Mouse (Mus musculus): Measurements from ENCODE around the gene Slc12a6. TPM values are rescaled to one million over a fixed set of nuclear protein-coding genes. Genes with fewer than 3 reads are reported as not detected.

Gene Slc12a6
- total RNA-seq, 1 experiment, result 20.7 TPM

DNA sequence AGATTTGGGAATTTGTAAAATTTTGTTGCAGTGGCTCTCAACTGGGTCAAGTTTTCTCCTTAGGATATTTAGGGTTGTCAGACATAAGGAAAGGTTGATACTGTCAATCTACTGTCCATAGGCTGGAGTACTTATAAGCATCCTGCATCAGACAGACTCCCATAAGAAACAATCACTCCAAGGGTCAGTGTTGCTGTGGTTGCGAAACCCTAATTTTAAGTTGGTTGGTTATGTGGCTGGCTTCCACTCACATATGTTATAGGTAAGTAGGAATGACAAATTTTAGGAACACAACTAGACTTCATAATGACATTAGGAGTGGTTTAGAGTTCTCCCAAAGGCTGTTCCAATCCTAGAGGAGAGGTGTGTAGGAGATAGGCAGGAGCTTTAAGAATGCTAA lies 115.6 kb downstream of the Slc12a6 start:
- in situ Hi-C loops (cut with MboI; ENCODE audit: low sequenced_read_pairs in 2 of 2, unreplicated experiment in 2 of 2), result no loop called here
- Histone ChIP-seq H3K9ac (ENCODE audit: insufficient read depth, low read depth, low read length, poor library complexity, severe bottlenecking) (no peak overlapping the region), H3K36me3 (ENCODE audit: control insufficient read depth, insufficient read depth, low read length, poor library complexity, severe bottlenecking) (no peaks in the 10 kb centered on the region), H3K27ac (ENCODE audit: insufficient read depth, low read depth, low read length, poor library complexity, severe bottlenecking) (no peak overlapping the region), H3K4me3 (ENCODE audit: insufficient read depth in 1 of 2, low read depth in 1 of 2, low read length in 2 of 2, poor library complexity in 1 of 2, severe bottlenecking in 1 of 2) (no peak overlapping the region), H3K4me1 (ENCODE audit: control insufficient read depth in 2 of 2, insufficient read depth in 2 of 2, low read length in 2 of 2, poor library complexity in 1 of 2) (peaks cover 0 to 4% of the 10 kb centered on the region in 2 experiments; a peak in 2 of 4 replicates), H3K9me3 (ENCODE audit: control insufficient read depth, insufficient read depth, low read depth, low read length) (no peaks in the 10 kb centered on the region)
- no peak for TF ChIP-seq MAFK (IDR thresholded peaks at IDR 0.05; ENCODE audit: insufficient read depth, low read depth, low read length)
- DNase-seq (ENCODE audit: low read depth, low spot score), result no peak

DNA sequence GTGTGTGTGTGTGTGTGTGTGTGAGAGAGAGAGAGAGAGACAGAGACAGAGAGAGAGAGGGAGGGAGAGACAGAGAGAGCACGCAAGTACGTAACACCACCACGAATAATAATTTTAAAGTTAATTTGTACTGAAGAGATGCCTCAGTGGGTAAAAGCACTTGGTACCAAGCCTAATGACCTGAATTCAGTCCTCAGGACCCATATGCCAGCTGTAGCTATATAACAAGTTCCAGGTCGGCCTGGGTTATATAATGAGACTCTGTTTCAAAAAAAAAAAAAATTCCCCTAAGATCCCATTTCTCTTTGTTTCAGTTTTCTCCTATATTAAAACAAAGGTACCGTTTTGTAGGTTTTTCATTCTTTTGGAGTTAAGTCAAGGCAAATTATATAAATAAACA lies 125.2 kb downstream of the Slc12a6 start:
- Histone ChIP-seq H3K4me3 (ENCODE audit: insufficient read depth in 1 of 2, low read depth in 1 of 2, low read length in 2 of 2, poor library complexity in 1 of 2, severe bottlenecking in 1 of 2) (no peak overlapping the region), H3K27ac (ENCODE audit: insufficient read depth, low read depth, low read length, poor library complexity, severe bottlenecking) (no peak overlapping the region), H3K36me3 (ENCODE audit: control insufficient read depth, insufficient read depth, low read length, poor library complexity, severe bottlenecking) (no peaks in the 10 kb centered on the region), H3K4me1 (ENCODE audit: control insufficient read depth in 2 of 2, insufficient read depth in 2 of 2, low read length in 2 of 2, poor library complexity in 1 of 2) (peaks cover 1 to 5% of the 10 kb centered on the region in 2 experiments; a peak in 1 of 4 replicates), H3K9ac (ENCODE audit: insufficient read depth, low read depth, low read length, poor library complexity, severe bottlenecking) (no peak overlapping the region), H3K9me3 (ENCODE audit: control insufficient read depth, insufficient read depth, low read depth, low read length) (no peaks in the 10 kb centered on the region)
- no peak for DNase-seq (ENCODE audit: low read depth, low spot score)
- TF ChIP-seq CHD2 (IDR thresholded peaks at IDR 0.05; ENCODE audit: low read depth, low read length) (no peak), MAFK (IDR thresholded peaks at IDR 0.05; ENCODE audit: insufficient read depth, low read depth, low read length) (no peak), HCFC1 (IDR thresholded peaks at IDR 0.05; ENCODE audit: borderline replicate concordance, insufficient read depth, low read length) (no peak), ZNF384 (IDR thresholded peaks at IDR 0.05; ENCODE audit: low read depth, low read length) (no peak), ZC3H11A (IDR thresholded peaks at IDR 0.05; ENCODE audit: borderline replicate concordance, low read depth, low read length) (no peak)
- in situ Hi-C loops (cut with MboI; ENCODE audit: low sequenced_read_pairs in 2 of 2, unreplicated experiment in 2 of 2), result no loop called here

DNA sequence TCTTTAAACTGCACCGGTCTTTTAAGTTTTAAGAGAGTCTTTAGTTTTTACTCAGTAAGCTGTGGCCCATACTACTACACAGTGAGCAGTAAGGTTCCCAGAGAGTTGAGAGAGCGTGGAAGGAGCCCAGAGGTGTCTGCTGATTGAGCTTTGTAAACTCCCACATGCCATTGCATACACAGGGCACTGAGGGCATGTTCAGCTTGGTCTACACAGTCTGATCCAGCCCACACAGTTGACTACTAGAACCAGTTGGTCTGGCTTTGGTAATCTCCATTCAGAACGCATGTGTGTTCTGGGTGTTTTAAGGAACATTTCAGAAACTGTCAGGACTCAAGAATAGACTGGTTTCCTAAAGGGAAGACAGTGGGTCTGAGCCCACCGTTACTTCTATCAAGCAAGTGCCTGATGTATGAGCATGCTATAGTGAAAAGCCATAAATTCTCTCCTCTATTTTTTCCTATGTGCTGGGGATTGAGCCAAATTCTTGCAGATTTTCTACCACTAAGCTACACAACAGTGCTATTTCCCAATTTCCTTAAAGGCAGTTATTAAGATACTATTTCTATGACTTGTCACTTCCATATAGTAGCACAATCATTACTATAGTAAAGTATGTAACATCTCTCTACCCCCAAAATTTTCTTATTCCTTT lies 125.8 kb downstream of the Slc12a6 start:
- no peaks in the 10 kb centered on the region for H3K36me3 ChIP-seq (ENCODE audit: control insufficient read depth, insufficient read depth, low read length, poor library complexity, severe bottlenecking)
- H3K9me3 ChIP-seq (ENCODE audit: control insufficient read depth, insufficient read depth, low read depth, low read length), result no peaks in the 10 kb centered on the region
- no peak overlapping the region for H3K27ac ChIP-seq (ENCODE audit: insufficient read depth, low read depth, low read length, poor library complexity, severe bottlenecking)
- no peak overlapping the region for H3K4me3 ChIP-seq (ENCODE audit: insufficient read depth in 1 of 2, low read depth in 1 of 2, low read length in 2 of 2, poor library complexity in 1 of 2, severe bottlenecking in 1 of 2)
- DNase-seq (ENCODE audit: low read depth, low spot score), result no peak
- no peak overlapping the region for H3K9ac ChIP-seq (ENCODE audit: insufficient read depth, low read depth, low read length, poor library complexity, severe bottlenecking)
- H3K4me1 ChIP-seq (ENCODE audit: control insufficient read depth in 2 of 2, insufficient read depth in 2 of 2, low read length in 2 of 2, poor library complexity in 1 of 2), result peaks cover 1 to 5% of the 10 kb centered on the region in 2 experiments; a peak in 1 of 4 replicates
- no peak for TF ChIP-seq ZC3H11A (IDR thresholded peaks at IDR 0.05; ENCODE audit: borderline replicate concordance, low read depth, low read length)
- no peak for TF ChIP-seq MAFK (IDR thresholded peaks at IDR 0.05; ENCODE audit: insufficient read depth, low read depth, low read length)
- TF ChIP-seq ZNF384 (IDR thresholded peaks at IDR 0.05; ENCODE audit: low read depth, low read length), result no peak
- in situ Hi-C loops (cut with MboI; ENCODE audit: low sequenced_read_pairs in 2 of 2, unreplicated experiment in 2 of 2), result no loop called here

DNA sequence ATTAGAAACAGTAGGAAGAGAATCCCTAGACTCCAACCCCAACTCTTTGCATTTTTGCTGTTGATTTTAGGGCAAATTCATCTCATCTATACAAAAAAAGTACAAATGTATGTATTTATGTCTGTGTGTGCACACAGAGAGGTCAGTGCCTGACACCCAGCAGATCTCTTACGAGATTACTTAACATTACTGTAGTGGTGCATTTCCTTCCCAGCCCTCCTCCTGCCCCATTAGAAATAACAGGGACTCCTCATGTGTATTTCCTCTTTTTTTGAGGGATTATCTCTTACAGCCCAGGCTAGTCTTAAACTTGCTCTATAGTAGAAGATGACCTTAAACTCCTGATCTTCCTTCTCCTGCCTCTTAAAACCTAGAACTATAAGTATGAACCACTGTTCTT lies 127.1 kb downstream of the Slc12a6 start:
- Histone ChIP-seq H3K27ac (ENCODE audit: insufficient read depth, low read depth, low read length, poor library complexity, severe bottlenecking) (no peak overlapping the region), H3K9ac (ENCODE audit: insufficient read depth, low read depth, low read length, poor library complexity, severe bottlenecking) (no peak overlapping the region), H3K4me1 (ENCODE audit: control insufficient read depth in 2 of 2, insufficient read depth in 2 of 2, low read length in 2 of 2, poor library complexity in 1 of 2) (peaks cover 1 to 5% of the 10 kb centered on the region in 2 experiments; a peak in 1 of 4 replicates), H3K4me3 (ENCODE audit: insufficient read depth in 1 of 2, low read depth in 1 of 2, low read length in 2 of 2, poor library complexity in 1 of 2, severe bottlenecking in 1 of 2) (no peak overlapping the region), H3K36me3 (ENCODE audit: control insufficient read depth, insufficient read depth, low read length, poor library complexity, severe bottlenecking) (no peaks in the 10 kb centered on the region), H3K9me3 (ENCODE audit: control insufficient read depth, insufficient read depth, low read depth, low read length) (no peaks in the 10 kb centered on the region)
- in situ Hi-C loops (cut with MboI; ENCODE audit: low sequenced_read_pairs in 2 of 2, unreplicated experiment in 2 of 2), result no loop called here
- TF ChIP-seq ZNF384 (IDR thresholded peaks at IDR 0.05; ENCODE audit: low read depth, low read length), result no peak
- no peak for TF ChIP-seq CHD2 (IDR thresholded peaks at IDR 0.05; ENCODE audit: low read depth, low read length)
- no peak for TF ChIP-seq MAFK (IDR thresholded peaks at IDR 0.05; ENCODE audit: insufficient read depth, low read depth, low read length)
- TF ChIP-seq ZC3H11A (IDR thresholded peaks at IDR 0.05; ENCODE audit: borderline replicate concordance, low read depth, low read length), result no peak
- TF ChIP-seq HCFC1 (IDR thresholded peaks at IDR 0.05; ENCODE audit: borderline replicate concordance, insufficient read depth, low read length), result no peak
- DNase-seq (ENCODE audit: low read depth, low spot score), result no peak

DNA sequence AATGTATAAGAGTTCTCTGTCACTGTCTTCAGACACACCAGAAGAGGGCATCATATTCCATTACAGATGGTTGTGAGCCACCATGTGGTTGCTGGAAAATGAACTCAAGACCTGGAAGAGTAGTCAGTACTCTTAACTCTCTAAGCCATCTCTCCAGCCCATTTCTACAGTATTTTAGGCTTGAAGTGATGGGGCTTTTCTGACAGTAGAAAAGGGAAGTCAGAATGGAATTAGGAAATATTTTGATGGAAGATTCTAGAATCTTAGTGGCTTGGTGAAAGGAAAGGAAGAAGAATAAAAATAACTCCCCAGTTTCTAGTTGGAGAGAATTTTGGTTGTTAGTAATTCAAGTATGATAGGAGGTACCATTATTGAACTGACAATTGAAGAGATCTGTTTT lies 128.3 kb downstream of the Slc12a6 start:
- no peak overlapping the region for H3K9ac ChIP-seq (ENCODE audit: insufficient read depth, low read depth, low read length, poor library complexity, severe bottlenecking)
- no peak overlapping the region for H3K27ac ChIP-seq (ENCODE audit: insufficient read depth, low read depth, low read length, poor library complexity, severe bottlenecking)
- no peak for DNase-seq (ENCODE audit: low read depth, low spot score)
- peaks cover 1 to 5% of the 10 kb centered on the region in 2 experiments; a peak in 1 of 4 replicates for H3K4me1 ChIP-seq (ENCODE audit: control insufficient read depth in 2 of 2, insufficient read depth in 2 of 2, low read length in 2 of 2, poor library complexity in 1 of 2)
- TF ChIP-seq HCFC1 (IDR thresholded peaks at IDR 0.05; ENCODE audit: borderline replicate concordance, insufficient read depth, low read length), result no peak
- no peak for TF ChIP-seq ZC3H11A (IDR thresholded peaks at IDR 0.05; ENCODE audit: borderline replicate concordance, low read depth, low read length)
- TF ChIP-seq MAFK (IDR thresholded peaks at IDR 0.05; ENCODE audit: insufficient read depth, low read depth, low read length), result no peak
- no peak for TF ChIP-seq CHD2 (IDR thresholded peaks at IDR 0.05; ENCODE audit: low read depth, low read length)
- TF ChIP-seq ZNF384 (IDR thresholded peaks at IDR 0.05; ENCODE audit: low read depth, low read length), result no peak
- in situ Hi-C loops (cut with MboI; ENCODE audit: low sequenced_read_pairs in 2 of 2, unreplicated experiment in 2 of 2), result no loop called here
- no peaks in the 10 kb centered on the region for H3K9me3 ChIP-seq (ENCODE audit: control insufficient read depth, insufficient read depth, low read depth, low read length)
- no peaks in the 10 kb centered on the region for H3K36me3 ChIP-seq (ENCODE audit: control insufficient read depth, insufficient read depth, low read length, poor library complexity, severe bottlenecking)
- no peak overlapping the region for H3K4me3 ChIP-seq (ENCODE audit: insufficient read depth in 1 of 2, low read depth in 1 of 2, low read length in 2 of 2, poor library complexity in 1 of 2, severe bottlenecking in 1 of 2)

All from ES-E14 (cell line).